Mouse (Mus musculus) bone marrow, adult 2 months (tissue): ENCODE measurements around the gene Notch1.

ENCODE experiments used
- CTCF ChIP-seq: fragments of 200-500 bp; IDR thresholded peaks from 2 replicates; pipeline ENCODE4 v1.5.1; 2011; ENCODE audit warnings: low read length, control low read depth; ENCODE audit not compliant: control insufficient read depth, insufficient read depth
- POLR2A ChIP-seq: fragments of 200-500 bp; IDR thresholded peaks from 2 replicates; pipeline ENCODE4 v1.6.1; 2011; ENCODE audit warnings: low read depth, mild to moderate bottlenecking, control low read depth, low read length, borderline replicate concordance; ENCODE audit not compliant: control insufficient read depth

GRCm38 (mm10) chr2:26515335-26515734, 1.1 kb downstream of the Notch1 start:
- no peak for TF ChIP-seq POLR2A
- no peak for TF ChIP-seq CTCF
